Mouse (Mus musculus) mature B cell (primary cell): ENCODE data around the gene Grap2.

Source experiments
- in situ Hi-C: fragments of 300-500 bp; cut with MboI; formaldehyde crosslinking; loops from 2 replicates; pipeline ENCODE4 v1.14.3; 2019

The Grap2 gene

DNA sequence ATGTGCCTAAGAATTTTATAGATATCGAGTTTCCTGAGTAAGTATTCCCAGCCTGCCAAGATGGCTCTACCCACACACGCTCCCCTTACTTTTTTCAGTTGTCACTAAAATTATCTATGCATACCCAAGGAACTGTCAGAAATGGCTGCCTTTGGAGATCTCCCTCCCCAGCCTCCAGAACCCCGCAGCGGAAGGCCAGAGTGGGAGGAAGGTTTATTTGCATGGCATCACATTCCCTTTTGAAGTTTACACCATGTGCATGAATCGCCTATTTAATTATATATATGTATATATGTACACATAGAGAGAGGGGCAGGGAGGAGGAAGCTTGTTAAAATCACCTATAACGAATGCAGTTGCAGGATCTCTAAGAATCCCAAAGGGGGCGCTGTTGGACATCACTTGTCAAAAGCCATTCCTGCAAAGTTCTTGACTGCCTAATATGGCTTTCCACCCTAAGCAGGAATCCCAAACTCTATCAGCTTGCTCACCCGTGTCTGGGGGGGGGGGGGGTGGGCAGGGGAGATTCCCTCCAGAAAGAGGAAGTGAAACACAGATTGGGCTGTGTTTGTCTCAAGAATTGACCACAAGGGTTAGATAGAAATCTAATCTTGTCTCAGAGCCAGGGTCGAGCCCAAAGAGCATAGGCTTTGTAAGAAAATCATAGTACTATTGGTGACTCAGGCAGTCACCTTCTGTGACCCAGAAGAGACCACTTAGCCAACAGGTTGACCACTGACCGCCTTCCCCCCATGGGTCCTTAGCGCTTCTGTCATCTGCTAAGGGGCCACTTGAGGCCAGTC lies 62.2 kb downstream of the Grap2 start:
- in situ Hi-C loops: loop anchor here (5.0 kb wide), 1 partner anchor 63 kb away; no protein-coding TSS in a partner anchor

DNA sequence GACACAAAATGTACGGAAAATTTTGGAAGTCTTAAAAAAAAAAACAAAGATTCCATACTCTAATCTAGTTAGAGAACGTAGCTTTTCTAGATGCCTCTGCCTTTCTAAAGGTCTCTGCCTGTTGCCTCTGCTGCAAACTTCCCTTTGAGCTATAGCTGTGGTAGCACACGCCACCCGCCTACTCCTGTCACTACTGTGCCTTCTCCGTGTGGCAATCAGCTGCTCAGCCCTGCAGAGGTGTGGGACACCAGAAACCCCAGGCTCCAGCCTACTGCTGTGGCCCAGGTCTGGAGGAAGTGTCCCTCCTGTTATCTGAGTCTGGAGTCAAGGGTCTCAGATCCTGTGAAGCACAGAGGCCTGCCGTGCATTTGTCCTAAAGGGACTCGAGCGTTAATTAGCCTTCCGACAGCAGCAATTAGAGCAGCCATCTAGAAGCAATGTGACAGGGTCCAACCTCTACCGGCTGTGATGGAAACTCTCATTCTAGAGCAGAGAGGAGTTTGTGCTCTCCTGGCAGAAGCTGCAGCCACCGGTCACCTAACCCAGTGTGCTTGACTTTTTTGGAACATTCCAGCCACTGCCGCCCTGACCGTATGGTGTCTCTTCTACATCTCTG lies 64.5 kb downstream of the Grap2 start:
- in situ Hi-C loops: no loop called here

DNA sequence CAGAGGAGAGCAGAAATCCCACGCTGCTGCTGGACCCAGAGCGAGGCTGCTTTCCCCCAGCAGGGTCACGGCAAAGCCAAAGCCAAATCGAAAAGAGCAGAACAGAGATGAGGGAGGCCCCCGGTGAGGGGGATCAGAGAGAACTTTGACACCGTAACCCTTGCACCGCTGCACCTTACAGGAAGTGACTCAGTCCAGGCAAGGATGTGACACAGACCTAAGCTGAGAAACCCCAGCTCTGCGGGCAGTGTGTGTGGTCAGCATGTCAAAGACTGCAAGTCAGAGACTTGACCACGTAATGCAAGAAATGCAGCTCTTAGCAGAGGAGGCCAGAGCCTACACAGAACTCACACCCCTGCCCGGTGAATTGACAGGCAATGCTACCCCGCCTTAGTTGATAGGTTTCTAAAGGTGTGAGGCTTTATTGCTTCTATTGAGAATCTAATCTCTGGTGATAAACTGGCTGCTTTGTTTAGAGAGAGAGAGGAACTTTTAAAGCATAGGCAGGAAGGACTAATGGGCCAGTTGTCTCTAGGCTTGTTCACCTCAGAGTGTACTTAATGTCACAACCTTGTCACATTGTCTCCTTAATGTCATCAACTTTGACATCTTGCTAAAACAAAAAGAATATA lies 66.8 kb downstream of the Grap2 start:
- in situ Hi-C loops: no loop called here

DNA sequence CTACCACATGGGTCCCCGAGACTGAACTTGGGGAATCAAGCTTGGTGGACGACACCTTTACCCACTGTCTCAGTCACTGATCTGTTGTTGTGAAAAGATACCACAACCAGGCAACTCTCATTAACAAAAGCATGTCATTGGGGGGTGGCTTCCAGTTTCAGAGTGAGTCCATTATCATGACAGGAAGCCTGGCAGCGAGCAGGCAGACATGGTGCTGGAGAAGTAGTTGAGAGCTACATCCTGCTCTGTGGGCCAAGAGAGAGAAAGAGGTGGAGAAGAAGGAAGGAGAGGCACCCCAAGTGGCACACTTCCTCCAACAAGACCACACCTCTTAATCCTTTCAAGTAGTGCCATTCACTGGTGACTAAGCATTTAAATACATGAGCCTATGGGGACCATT lies 67.5 kb downstream of the Grap2 start:
- in situ Hi-C loops: no loop called here

DNA sequence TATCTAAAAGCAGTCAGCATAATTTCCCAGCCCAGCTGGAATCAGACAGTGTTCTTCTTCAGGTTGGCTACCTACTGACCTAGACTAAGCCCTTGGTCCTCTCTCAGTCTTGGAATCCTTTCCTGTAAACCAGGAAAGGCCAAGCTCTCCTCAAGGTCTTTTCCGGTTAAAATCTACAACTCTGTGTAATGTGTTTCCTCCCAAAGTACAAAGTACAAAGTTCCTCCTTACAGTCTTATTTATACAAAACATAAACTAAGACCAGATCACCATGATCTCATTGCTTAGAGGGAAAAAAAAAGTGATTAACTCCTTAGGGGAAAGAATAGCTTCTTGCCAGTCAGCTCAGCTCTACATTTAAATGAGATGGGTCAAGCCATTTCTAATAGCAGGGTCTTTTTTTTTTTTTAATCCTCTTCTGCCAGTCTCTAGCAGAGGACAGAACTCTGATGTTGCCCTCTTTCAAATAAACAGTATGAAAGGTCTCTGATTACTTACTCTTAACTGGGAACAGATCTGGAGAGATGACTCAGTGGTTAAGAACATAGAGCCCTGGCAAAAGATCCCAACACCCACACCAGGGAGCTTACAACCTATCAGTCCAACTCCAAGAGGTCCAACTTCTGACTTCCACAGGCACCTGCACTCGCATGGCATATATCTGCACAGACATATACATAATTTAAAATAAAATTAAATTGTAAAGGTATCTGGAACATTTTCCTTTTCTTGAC lies 69.5 kb downstream of the Grap2 start:
- in situ Hi-C loops: no loop called here

DNA sequence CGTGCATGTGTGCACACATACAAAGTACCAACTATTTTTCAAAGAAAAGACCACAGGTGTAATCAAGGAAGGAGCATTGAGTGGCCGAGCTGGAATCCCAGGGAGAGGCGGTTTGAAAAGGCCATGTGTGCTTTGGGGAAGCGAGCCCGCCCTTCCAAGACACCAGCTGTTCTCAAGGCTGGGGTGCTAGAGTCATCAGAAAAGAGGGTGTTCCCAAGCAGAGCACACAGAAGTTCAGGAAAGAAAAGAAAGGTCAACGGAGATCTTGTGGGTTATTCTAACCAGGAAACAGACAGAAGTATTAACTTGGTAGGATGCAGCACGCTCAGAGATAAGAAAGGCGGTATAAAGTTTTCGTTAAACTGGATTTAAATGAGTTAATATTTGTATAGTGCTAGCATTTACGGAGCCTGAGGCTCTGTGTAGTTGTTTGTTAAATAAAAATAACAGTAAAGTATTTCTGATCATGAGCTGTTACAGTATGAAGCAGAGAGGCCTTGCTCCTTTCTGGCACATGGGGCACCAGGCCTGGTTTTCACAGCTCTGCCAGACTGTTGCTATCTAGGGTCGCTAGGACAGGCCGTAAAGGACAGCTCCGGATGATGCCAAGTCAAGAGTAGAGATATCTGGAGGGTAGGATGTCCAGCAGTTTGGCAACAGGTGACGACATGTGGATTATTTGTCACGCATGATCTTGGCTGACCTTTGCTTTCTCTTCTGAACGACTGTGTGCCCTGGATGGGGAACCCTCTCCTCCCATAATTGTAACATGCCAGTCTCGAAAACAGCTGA lies 72.8 kb downstream of the Grap2 start:
- in situ Hi-C loops: no loop called here

DNA sequence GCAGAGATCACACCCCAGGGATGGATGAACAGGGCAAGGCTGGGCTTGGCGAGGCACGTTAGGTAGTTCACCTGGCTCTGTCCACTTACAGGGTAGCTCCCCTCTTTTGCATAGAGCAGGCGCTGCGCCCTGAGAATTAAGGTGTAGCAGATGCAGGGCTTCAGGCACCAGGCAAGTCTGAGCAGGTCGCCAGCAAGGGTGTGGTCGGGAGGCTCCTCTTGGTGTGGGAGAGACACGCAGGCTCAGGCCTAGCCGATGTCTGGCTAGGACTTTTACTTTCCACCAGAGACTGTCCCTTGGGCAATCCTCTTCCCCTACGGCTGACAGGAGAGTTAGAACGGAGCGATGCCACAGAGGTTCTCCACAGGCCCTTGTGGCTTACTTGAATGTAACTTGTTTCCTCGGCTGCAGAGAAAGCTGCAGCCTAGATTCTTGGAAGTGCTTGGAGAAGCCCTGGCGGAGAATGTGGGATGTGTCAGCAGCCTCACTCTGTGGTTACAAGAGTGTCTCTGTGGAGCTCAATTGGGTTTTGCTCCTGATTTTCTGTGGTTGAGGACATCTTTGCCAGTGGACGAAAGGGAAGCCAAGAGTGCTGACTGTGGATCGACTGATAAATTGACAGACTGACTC lies 76.7 kb downstream of the Grap2 start:
- in situ Hi-C loops: no loop called here

DNA sequence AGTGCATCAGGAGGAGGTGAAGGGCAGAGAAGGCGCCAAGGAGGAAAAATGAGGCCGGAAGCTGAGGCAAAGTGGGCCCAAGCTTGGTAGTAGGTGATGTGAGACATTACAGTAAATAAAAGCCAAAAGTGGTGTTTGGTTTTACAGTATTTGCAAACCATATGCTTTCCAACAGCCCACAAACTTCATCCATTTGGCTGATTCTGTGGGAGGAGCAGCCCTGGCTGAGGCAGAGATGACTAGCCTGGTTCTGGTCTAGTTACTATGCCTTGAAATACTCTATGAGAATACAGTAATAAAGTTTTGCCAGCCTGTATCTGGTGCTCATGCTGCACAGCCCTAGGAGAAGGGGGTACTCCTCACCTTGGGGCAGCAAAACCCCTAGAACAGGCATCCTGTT lies 78.0 kb downstream of the Grap2 start:
- in situ Hi-C loops: no loop called here

DNA sequence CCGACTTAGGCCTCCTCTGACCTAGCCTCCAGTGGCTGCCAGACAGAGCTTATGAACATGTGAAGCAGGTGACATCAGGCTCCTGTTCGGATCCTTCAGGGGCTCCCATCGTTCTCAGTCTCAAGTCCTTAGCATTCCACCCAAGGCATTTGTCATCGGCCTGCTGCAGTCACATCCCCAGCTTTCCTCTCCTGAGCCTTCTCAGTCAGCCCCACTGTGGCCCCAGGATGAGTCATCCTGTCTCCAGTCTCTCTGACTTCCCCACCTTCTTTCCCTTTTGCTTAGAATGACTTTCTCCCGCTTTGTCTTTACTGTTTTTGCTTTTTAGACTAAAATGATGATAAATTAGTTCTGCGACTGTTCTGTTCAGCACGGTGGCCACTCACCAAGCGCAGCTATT lies 81.5 kb downstream of the Grap2 start:
- in situ Hi-C loops: no loop called here

DNA sequence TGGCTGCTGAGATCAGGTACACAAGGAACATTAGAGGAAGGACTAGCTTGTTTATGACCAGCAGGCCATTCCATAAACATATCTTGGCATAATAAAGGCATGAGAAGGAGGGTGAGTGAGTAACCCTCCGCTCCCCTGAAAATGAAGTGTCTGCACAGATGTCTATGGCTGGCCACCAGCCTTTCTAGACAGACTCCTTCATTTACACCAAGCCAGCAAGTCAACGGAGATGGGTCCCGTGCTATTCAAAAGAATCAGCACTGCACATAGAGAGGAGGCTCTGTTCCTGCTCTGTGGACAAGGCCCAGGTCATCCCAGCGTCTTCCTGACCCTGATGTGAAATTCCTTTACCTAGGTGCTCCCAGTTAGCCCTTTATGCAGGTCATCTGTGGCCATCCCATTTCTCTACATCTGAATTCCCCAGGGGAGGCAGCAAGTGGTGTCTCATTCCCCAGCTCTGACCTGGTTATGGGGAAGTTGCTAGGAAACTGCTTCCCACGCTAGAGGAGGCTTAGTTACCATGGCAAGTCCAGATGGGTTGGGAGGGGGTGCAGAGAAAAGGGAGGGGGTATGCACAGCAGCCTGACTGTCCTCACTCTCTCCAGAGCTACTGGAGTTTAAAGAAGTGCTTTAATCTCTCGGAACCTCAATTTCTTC lies 86.5 kb downstream of the Grap2 start:
- in situ Hi-C loops: no loop called here

DNA sequence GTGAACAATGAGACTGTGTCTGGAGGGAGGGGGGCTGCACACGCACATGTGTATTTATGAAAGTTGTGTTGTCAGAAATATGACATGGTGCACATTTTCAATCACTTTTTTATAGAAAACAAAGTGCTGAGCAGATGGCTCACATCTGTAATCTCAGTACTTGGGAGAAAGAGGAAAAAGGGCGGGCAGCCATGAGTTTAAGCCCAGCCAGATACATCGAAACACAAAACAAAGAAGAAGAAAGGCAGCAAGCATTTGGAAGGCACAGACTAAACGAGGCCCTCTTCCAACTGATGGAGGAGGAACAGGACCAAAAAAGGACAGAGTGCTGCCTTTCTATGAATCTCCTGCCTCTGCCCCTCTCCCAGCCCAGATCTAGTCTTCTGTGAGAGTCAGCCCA lies 88.6 kb downstream of the Grap2 start:
- in situ Hi-C loops: no loop called here

DNA sequence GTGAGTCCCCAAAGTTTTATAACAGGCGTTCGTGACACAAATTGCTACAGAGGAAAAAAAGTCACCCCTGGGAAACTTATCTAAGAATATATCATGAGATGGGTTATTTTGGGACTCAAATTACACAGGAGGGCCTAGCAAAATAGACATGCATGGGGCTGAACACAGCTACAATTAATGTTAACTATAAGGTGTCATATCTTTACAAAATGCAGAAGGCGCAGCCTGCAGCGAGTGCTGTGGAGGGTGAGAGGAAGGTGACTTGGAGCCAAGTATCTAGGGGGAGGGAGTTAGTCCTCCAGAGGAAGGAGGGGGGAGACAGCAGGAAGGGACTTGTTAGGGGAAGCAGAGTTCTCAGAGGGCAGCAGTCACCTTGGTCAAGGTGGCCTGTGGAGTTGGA lies 92.0 kb downstream of the Grap2 start:
- in situ Hi-C loops: no loop called here

DNA sequence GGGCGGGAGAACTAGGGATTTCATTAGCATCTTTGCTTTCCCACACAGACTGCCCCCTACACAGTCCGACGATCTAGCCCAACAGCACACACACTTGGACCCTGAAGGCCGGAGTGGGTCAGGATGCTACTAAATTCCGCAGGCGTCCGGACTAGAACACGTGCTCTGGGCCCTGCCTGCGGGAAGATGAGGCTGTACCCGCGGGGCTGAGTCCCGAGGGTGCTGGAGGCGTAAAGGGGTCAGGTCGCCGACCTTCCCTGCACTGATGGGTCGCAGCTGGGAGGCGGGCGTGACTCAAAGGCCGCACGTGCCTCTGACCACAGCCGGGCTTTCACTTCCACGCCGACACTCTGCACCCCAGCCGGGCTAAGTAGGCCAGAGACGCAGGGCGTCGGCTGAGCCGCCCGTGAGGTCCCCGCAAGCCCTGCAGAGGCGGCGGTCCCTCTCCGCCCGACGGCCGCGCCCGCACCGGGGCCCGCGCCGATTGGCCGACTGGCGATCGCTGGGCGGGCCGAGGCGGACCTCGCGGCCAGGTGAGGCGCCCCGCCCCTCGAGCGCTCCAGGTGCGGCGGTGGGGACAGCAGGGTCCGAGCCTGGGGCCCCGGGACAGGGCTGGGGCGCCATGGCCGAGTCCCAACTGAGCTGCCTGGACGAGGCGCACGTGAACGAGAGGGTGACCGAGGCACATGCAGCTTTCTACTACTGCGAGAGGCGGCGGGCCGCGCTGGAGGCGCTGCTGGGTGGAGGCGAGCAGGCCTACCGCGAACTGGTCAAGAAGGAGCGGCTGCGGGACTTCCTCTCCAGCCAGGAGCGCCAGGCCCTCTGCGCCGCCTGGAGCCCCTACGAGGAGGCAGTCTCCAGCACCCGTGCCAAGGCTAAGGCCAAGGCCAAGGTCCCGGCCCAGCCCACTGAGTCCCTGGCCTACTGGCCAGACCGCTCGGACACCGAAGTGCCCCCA lies 99.2 kb downstream of the Grap2 start, which contains the start of gene Fam83f:
TSS of gene Fam83f (plus strand) at position 553 of the 958 bp plus-strand sequence.
- in situ Hi-C loops: no loop called here

DNA sequence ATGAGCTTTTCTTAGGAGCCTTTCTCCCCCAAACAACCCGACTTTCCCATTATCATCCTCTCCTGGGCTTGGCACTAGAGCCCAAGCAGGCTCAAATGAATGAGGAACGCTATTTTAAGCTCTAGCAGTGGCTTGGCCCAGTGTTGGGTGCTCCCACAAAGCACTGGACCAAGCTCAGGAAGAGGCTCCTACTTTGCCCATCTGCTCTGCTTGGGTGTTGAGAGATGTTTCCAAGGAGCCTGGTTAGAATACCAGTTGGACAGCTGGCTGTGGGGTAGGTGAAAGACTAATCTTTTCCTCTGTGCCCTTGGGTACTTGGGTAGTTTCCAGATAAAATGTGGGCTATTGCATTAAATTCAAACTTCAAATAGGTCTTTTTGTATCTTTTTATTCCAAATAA lies 100.4 kb downstream of the Grap2 start:
- in situ Hi-C loops: no loop called here

DNA sequence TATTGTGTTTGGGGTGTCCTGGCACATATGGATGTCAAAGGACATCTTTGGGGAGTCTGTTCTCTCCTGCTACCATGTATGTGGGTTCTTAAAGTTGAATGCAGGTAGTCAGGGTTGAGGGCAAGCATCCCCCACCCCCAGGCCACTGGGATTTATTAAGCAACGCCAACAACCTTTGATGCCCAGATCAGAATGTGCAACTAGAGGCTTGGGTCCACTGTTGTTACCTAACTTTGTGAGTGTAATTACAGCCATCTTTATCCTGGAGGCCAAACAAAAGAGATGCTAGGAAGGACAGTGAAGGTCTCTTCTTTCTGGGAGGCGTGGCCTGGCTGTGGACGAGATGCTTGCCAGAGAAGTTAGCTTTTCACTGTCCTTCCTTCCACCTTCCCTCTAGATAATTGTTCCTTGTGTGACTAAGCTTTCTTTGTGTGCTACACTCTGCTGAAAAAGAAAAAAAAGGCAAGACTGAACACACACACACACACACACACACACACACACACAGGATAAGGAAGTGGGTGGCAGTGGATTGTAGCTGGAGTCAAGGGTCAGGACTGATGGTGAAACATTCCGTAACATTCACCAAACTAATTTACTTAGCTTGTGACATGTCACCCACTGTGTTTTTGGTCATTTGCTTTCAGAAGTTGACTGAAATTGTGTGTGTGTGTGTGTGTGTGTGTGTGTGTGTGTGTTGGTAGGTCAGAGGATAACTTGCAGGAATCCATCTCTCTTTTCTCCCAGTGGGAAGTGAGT lies 101.1 kb downstream of the Grap2 start:
- in situ Hi-C loops: no loop called here

DNA sequence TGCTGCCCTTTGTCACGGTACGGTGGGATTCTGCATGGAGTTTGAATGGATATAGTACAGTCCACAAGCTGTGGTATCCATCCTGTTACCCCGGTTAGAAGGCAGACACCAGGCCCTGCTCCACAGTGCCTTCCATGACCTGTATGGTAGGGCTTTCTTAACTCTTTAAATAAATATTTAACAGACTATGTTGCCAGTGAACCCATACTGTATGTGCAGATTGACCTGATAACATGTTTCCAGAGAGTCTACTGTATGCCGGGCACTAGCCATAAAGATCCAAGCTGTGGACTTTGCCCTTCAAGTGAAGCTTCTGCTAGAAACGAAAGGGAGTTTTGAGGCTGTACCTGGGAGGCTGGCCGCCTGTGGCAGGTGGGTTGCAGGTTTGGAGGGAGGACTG lies 102.3 kb downstream of the Grap2 start:
- in situ Hi-C loops: no loop called here

DNA sequence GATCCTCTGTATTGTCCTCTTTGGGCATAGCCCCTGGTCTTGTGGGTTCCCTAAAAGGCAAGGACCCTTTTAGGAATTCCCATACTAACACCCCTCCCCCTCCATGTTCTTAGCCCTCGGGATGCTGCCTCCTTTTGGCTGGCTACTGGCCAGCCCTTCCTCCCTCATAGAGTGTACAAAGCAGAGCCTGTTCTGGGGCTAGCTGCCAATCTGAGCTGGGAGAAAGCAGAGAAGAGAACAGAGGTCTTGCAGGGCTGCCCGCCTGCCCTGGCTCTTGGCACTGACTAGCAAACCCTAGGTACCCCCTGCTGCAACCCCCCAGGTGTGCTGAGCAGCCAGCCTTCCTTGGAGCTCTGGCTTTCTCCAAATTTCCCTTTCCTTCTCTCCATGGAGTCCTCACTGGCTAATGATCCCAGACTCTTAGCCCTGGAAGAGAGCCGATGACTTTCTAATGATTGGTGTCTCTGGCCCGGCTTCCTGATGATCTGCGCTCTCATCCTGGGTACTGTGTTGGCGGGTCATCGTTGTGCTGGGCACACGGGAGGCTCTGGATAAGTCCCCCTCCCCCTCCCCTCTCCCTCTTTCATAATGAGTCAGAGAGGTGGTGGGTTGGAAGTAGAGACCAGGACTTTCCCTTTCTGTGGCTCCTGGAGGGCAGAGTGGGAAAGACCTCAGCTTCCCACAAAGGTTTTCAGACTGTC lies 107.3 kb downstream of the Grap2 start:
- in situ Hi-C loops: no loop called here
